Mouse (Mus musculus): ENCODE results near the gene Hnrnpf. TPM values are rescaled to one million over a fixed set of nuclear protein-coding genes. Genes with fewer than 3 reads are reported as not detected.

The Hnrnpf gene
- polyA plus RNA-seq, 1 experiment = 1,035 TPM

GRCm38 (mm10) chr6:117920659-117921640, 20.8 kb downstream of the Hnrnpf start:
- H3K9ac ChIP-seq (ENCODE audit: low read depth, poor library complexity, severe bottlenecking) = peak overlapping the region; percentile 59
- no peaks in the 10 kb centered on the region for H3K27me3 ChIP-seq (ENCODE audit: control insufficient read depth, insufficient read depth, low read length, poor library complexity, severe bottlenecking)
- peaks cover 1% of the 10 kb centered on the region for H3K4me1 ChIP-seq (ENCODE audit: control insufficient read depth, insufficient read depth, low read length)
- 0 out of 2 replicates have a peak overlapping the region, but pooled peaks have one; percentile 42 for H3K27ac ChIP-seq (ENCODE audit: insufficient read depth, low read length)
- no peak overlapping the region for H3K4me3 ChIP-seq (ENCODE audit: low read depth, low read length)
- H3K9me3 ChIP-seq (replicated peaks; ENCODE audit: control insufficient read depth, insufficient read depth, low read length, poor library complexity, severe bottlenecking) = no peaks in the 10 kb centered on the region
- TF ChIP-seq CTCF (IDR thresholded peaks at IDR 0.05; ENCODE audit: low read depth, low read length) = no peak
- TF ChIP-seq POLR2A (IDR thresholded peaks at IDR 0.05; ENCODE audit: insufficient read depth, low read length) = no peak
- TF ChIP-seq EP300 (IDR thresholded peaks at IDR 0.05; ENCODE audit: insufficient read depth, low read depth, low read length) = no peak
- H3K36me3 ChIP-seq (ENCODE audit: control insufficient read depth, insufficient read depth, low read length, poor library complexity, severe bottlenecking) = peaks cover 61% of the 10 kb centered on the region

- H3K4me3 ChIP-seq (ENCODE audit: low read depth, low read length) = no peak overlapping the region
- peaks cover 71% of the 10 kb centered on the region for H3K36me3 ChIP-seq (ENCODE audit: control insufficient read depth, insufficient read depth, low read length, poor library complexity, severe bottlenecking)
- no peak for TF ChIP-seq EP300 (IDR thresholded peaks at IDR 0.05; ENCODE audit: insufficient read depth, low read depth, low read length)
- TF ChIP-seq CTCF (IDR thresholded peaks at IDR 0.05; ENCODE audit: low read depth, low read length) = no peak
- no peak for TF ChIP-seq POLR2A (IDR thresholded peaks at IDR 0.05; ENCODE audit: insufficient read depth, low read length)
- no peaks in the 10 kb centered on the region for H3K9me3 ChIP-seq (replicated peaks; ENCODE audit: control insufficient read depth, insufficient read depth, low read length, poor library complexity, severe bottlenecking)
- peaks cover 1% of the 10 kb centered on the region for H3K4me1 ChIP-seq (ENCODE audit: control insufficient read depth, insufficient read depth, low read length)
- H3K27me3 ChIP-seq (ENCODE audit: control insufficient read depth, insufficient read depth, low read length, poor library complexity, severe bottlenecking) = no peaks in the 10 kb centered on the region
- no peak overlapping the region for H3K27ac ChIP-seq (ENCODE audit: insufficient read depth, low read length)
- peak overlapping the region; percentile 56; the same call in 1 of the 2 replicates for H3K9ac ChIP-seq (ENCODE audit: low read depth, poor library complexity, severe bottlenecking)
Measured at GRCm38 (mm10) chr6:117922041-117922440, 21.9 kb downstream of the Hnrnpf start.

- Histone ChIP-seq H3K4me3 (ENCODE audit: low read depth, low read length) (no peak overlapping the region), H3K9me3 (replicated peaks; ENCODE audit: control insufficient read depth, insufficient read depth, low read length, poor library complexity, severe bottlenecking) (no peaks in the 10 kb centered on the region), H3K9ac (ENCODE audit: low read depth, poor library complexity, severe bottlenecking) (no peak overlapping the region), H3K27ac (ENCODE audit: insufficient read depth, low read length) (no peak overlapping the region), H3K36me3 (ENCODE audit: control insufficient read depth, insufficient read depth, low read length, poor library complexity, severe bottlenecking) (peaks cover 44% of the 10 kb centered on the region), H3K4me1 (ENCODE audit: control insufficient read depth, insufficient read depth, low read length) (no peaks in the 10 kb centered on the region), H3K27me3 (ENCODE audit: control insufficient read depth, insufficient read depth, low read length, poor library complexity, severe bottlenecking) (no peaks in the 10 kb centered on the region)
- TF ChIP-seq EP300 (IDR thresholded peaks at IDR 0.05; ENCODE audit: insufficient read depth, low read depth, low read length) = no peak
- no peak for TF ChIP-seq CTCF (IDR thresholded peaks at IDR 0.05; ENCODE audit: low read depth, low read length)
- TF ChIP-seq POLR2A (IDR thresholded peaks at IDR 0.05; ENCODE audit: insufficient read depth, low read length) = no peak
Measured at GRCm38 (mm10) chr6:117926871-117927491, 26.9 kb downstream of the Hnrnpf start.

GRCm38 (mm10) chr6:117927955-117928354, 27.8 kb downstream of the Hnrnpf start:
- H3K36me3 ChIP-seq (ENCODE audit: control insufficient read depth, insufficient read depth, low read length, poor library complexity, severe bottlenecking) = peaks cover 35% of the 10 kb centered on the region
- no peaks in the 10 kb centered on the region for H3K9me3 ChIP-seq (replicated peaks; ENCODE audit: control insufficient read depth, insufficient read depth, low read length, poor library complexity, severe bottlenecking)
- no peak overlapping the region for H3K4me3 ChIP-seq (ENCODE audit: low read depth, low read length)
- no peaks in the 10 kb centered on the region for H3K27me3 ChIP-seq (ENCODE audit: control insufficient read depth, insufficient read depth, low read length, poor library complexity, severe bottlenecking)
- no peak overlapping the region for H3K9ac ChIP-seq (ENCODE audit: low read depth, poor library complexity, severe bottlenecking)
- peak overlapping the region; percentile 56 for H3K27ac ChIP-seq (ENCODE audit: insufficient read depth, low read length)
- H3K4me1 ChIP-seq (ENCODE audit: control insufficient read depth, insufficient read depth, low read length) = peaks cover 3% of the 10 kb centered on the region
- TF ChIP-seq POLR2A (IDR thresholded peaks at IDR 0.05; ENCODE audit: insufficient read depth, low read length) (no peak), CTCF (IDR thresholded peaks at IDR 0.05; ENCODE audit: low read depth, low read length) (no peak), EP300 (IDR thresholded peaks at IDR 0.05; ENCODE audit: insufficient read depth, low read depth, low read length) (no peak)

- TF ChIP-seq POLR2A (IDR thresholded peaks at IDR 0.05; ENCODE audit: insufficient read depth, low read length) (no peak), CTCF (IDR thresholded peaks at IDR 0.05; ENCODE audit: low read depth, low read length) (no peak), EP300 (IDR thresholded peaks at IDR 0.05; ENCODE audit: insufficient read depth, low read depth, low read length) (no peak)
- Histone ChIP-seq H3K9ac (ENCODE audit: low read depth, poor library complexity, severe bottlenecking) (no peak overlapping the region), H3K4me3 (ENCODE audit: low read depth, low read length) (no peak overlapping the region), H3K36me3 (ENCODE audit: control insufficient read depth, insufficient read depth, low read length, poor library complexity, severe bottlenecking) (peaks cover 31% of the 10 kb centered on the region), H3K27ac (ENCODE audit: insufficient read depth, low read length) (no peak overlapping the region), H3K4me1 (ENCODE audit: control insufficient read depth, insufficient read depth, low read length) (peaks cover 3% of the 10 kb centered on the region), H3K27me3 (ENCODE audit: control insufficient read depth, insufficient read depth, low read length, poor library complexity, severe bottlenecking) (no peaks in the 10 kb centered on the region), H3K9me3 (replicated peaks; ENCODE audit: control insufficient read depth, insufficient read depth, low read length, poor library complexity, severe bottlenecking) (no peaks in the 10 kb centered on the region)
Measured at GRCm38 (mm10) chr6:117928746-117929145, 28.6 kb downstream of the Hnrnpf start.
